Comparison of ENCODE assay signal across 20 mouse cellular contexts in genomic region chr8:48560227-48560626, GRCm38 (mm10).
DNase-seq lines count a peak whose midpoint lies in the region; ATAC-seq and TF ChIP-seq lines count a peak whose summit lies in the region.
"Had no signal": no experiment of that assay in that cellular context is flagged by ENCODE, and none has a peak within 500 bp of the region (broad histone marks: within the 10 kb centered on the region; RNA-seq: fewer than 3 reads in every experiment).

No protein-coding gene starts in this region.

- peaks cover 7% of the 10 kb centered on the region for H3K27me3 ChIP-seq in heart, adult 2 months (ENCODE audit: control insufficient read depth, insufficient read depth, low read length)
- no peaks in the 10 kb centered on the region for H3K27me3 ChIP-seq in heart, embryonic 10.5 days (ENCODE audit: insufficient read depth, poor library complexity, severe bottlenecking)
- H3K27me3 ChIP-seq in stomach, postnatal 0 days (ENCODE audit: control insufficient read depth, insufficient read depth, low read length) = no peaks in the 10 kb centered on the region
- H3K27me3 ChIP-seq: embryonic facial prominence, embryonic 13.5 days had no signal

- no peak overlapping the region for H3K27ac ChIP-seq in heart, adult 2 months
- no peak overlapping the region for H3K27ac ChIP-seq in heart, embryonic 10.5 days
- H3K27ac ChIP-seq in layer of hippocampus, adult 2 months = no peak overlapping the region
- H3K27ac ChIP-seq in stomach, postnatal 0 days (replicated peaks) = no peak overlapping the region
- H3K27ac ChIP-seq: embryonic facial prominence, embryonic 13.5 days; hindbrain, embryonic 14.5 days had no signal

- WGBS in heart, adult 2 months = 82% methylated on average over 9 of the region's 9 CpGs
- WGBS in heart, embryonic 10.5 days = 81% methylated on average over 9 of the region's 9 CpGs
- 70% methylated on average over 9 of the region's 9 CpGs for WGBS in stomach, postnatal 0 days

- H3K9me3 ChIP-seq in heart, embryonic 10.5 days = no peaks in the 10 kb centered on the region
- H3K9me3 ChIP-seq in stomach, postnatal 0 days (ENCODE audit: control insufficient read depth, low read length) = no peaks in the 10 kb centered on the region
- H3K9me3 ChIP-seq: embryonic facial prominence, embryonic 13.5 days had no signal

- H3K4me3 ChIP-seq in heart, adult 2 months = no peak overlapping the region
- no peak overlapping the region for H3K4me3 ChIP-seq in heart, embryonic 10.5 days
- H3K4me3 ChIP-seq in layer of hippocampus, adult 2 months = no peak overlapping the region
- no peak overlapping the region for H3K4me3 ChIP-seq in stomach, postnatal 0 days (ENCODE audit: low read depth, low read length)
- H3K4me3 ChIP-seq: embryonic facial prominence, embryonic 13.5 days had no signal

- no peak for ATAC-seq in stomach, postnatal 0 days (ENCODE audit: low FRiP score, low TSS enrichment)
- no peak for ATAC-seq in megakaryocyte-erythroid progenitor cell, adult 5-6 weeks (replicated peaks; ENCODE audit: low FRiP score, low TSS enrichment, poor library complexity, severe bottlenecking)
- ATAC-seq: activated CD4-positive, CD25-positive, alpha-beta regulatory T cell, adult 4 months; forebrain, embryonic 14.5 days; midbrain, embryonic 16.5 days had no signal

- no peak for DNase-seq in heart, adult 2 months
- no peak for DNase-seq in heart, embryonic 10.5 days (ENCODE audit: low spot score)
- DNase-seq in layer of hippocampus, adult 2 months (ENCODE audit: low spot score in 2 of 2) = no peak
- no peak for DNase-seq in layer of hippocampus, adult 18-20 months (ENCODE audit: low spot score in 2 of 2)
- DNase-seq in right cerebral cortex, postnatal 14 days = peak; percentile 25
- DNase-seq in right cerebral cortex, adult 2 months (ENCODE audit: low spot score in 2 of 2) = no peak
- DNase-seq in stomach, postnatal 0 days (ENCODE audit: low spot score) = no peak
- DNase-seq: cerebellum, adult 11-12 months; gastrocnemius, postnatal 10 days; heart, adult 11 months; heart, postnatal 36 days; lung, adult 2 months; lung, postnatal 4 days; thymus, postnatal 14 days had no signal

- no peaks in the 10 kb centered on the region for H3K79me2 ChIP-seq in heart, adult 2 months (replicated peaks; ENCODE audit: control insufficient read depth, insufficient read depth, low read length)

- TF ChIP-seq CTCF in heart, adult 2 months (IDR thresholded peaks at IDR 0.05) = peak; percentile 27
- peak; percentile 58 for TF ChIP-seq CTCF in layer of hippocampus, adult 2 months (conservative IDR thresholded peaks at IDR 0.05)
- TF ChIP-seq CTCF in stomach, postnatal 0 days (IDR thresholded peaks at IDR 0.05; ENCODE audit: low read depth) = peak; percentile 39

- TF ChIP-seq EP300 in heart, adult 2 months (IDR thresholded peaks at IDR 0.05; ENCODE audit: insufficient read depth, low read depth, low read length) = no peak
- no peak for TF ChIP-seq EP300 in stomach, postnatal 0 days (optimal IDR thresholded peaks at IDR 0.05)

- H3K4me1 ChIP-seq in heart, adult 2 months (ENCODE audit: control insufficient read depth, insufficient read depth, low read length) = no peaks in the 10 kb centered on the region
- H3K4me1 ChIP-seq in heart, embryonic 10.5 days = no peaks in the 10 kb centered on the region; the same call in 1 of the 2 replicates
- no peaks in the 10 kb centered on the region for H3K4me1 ChIP-seq in stomach, postnatal 0 days (replicated peaks; ENCODE audit: control insufficient read depth, insufficient read depth)

- H3K9ac ChIP-seq in heart, adult 2 months (ENCODE audit: low read depth, low read length) = no peak overlapping the region
- H3K9ac ChIP-seq in stomach, postnatal 0 days (ENCODE audit: low read length) = no peak overlapping the region
- H3K9ac ChIP-seq: embryonic facial prominence, embryonic 13.5 days; hindbrain, embryonic 14.5 days had no signal

- no peak for TF ChIP-seq POLR2A in heart, adult 2 months (IDR thresholded peaks at IDR 0.05; ENCODE audit: insufficient read depth, low read depth, low read length)

- no peak overlapping the region for H3K4me2 ChIP-seq in stomach, postnatal 0 days (replicated peaks; ENCODE audit: low read depth)
- H3K4me2 ChIP-seq: embryonic facial prominence, embryonic 13.5 days; hindbrain, embryonic 14.5 days had no signal

- intact Hi-C loops in heart, adult 2 months (cut with DNase I) = no loop called here

- H3K36me3 ChIP-seq in heart, adult 2 months (ENCODE audit: control insufficient read depth, insufficient read depth, low read length) = no peaks in the 10 kb centered on the region
- H3K36me3 ChIP-seq in heart, embryonic 10.5 days = no peaks in the 10 kb centered on the region
- no peaks in the 10 kb centered on the region for H3K36me3 ChIP-seq in stomach, postnatal 0 days (ENCODE audit: control insufficient read depth, insufficient read depth, low read length)
- H3K36me3 ChIP-seq: embryonic facial prominence, embryonic 13.5 days had no signal
